Mouse (Mus musculus) embryonic facial prominence, embryonic 12.5 days (tissue): ENCODE results near the gene Gins3. TPM values are rescaled to one million over a fixed set of nuclear protein-coding genes. Genes with fewer than 3 reads are reported as not detected.
A peak's percentile ranks its signal among the peaks of the same experiment; 100 is the strongest.

Experiments
- ATAC-seq: fragments of 200-750 bp; cut with Nextera tagmentation; 2 replicates; pipeline ENCODE4 v1.8.0; 2017; ENCODE audit not compliant: insufficient number of reproducible peaks, insufficient read depth, low FRiP score, low TSS enrichment
- H3K27ac ChIP-seq: fragments of 300-500 bp; sonication (generic); 2 replicates; pipeline ENCODE4 v1.5.1; 2016; ENCODE audit warnings: mild to moderate bottlenecking
- H3K27me3 ChIP-seq: fragments of 300-500 bp; sonication (generic); 2 replicates; pipeline ENCODE4 v1.6.1; 2016; ENCODE audit warnings: mild to moderate bottlenecking, moderate library complexity
- H3K36me3 ChIP-seq: fragments of 300-500 bp; sonication (generic); 2 replicates; pipeline ENCODE4 v1.6.1; 2016; ENCODE audit warnings: mild to moderate bottlenecking
- H3K4me1 ChIP-seq: fragments of 300-500 bp; sonication (generic); 2 replicates; pipeline ENCODE4 v1.6.1; 2016
- H3K4me2 ChIP-seq: fragments of 300-500 bp; sonication (generic); replicated peaks from 2 replicates; pipeline ENCODE4 v1.6.1; 2016; ENCODE audit warnings: mild to moderate bottlenecking, moderate library complexity
- H3K4me3 ChIP-seq: fragments of 300-500 bp; sonication (generic); 2 replicates; pipeline ENCODE4 v1.5.1; 2016; ENCODE audit warnings: mild to moderate bottlenecking
- H3K9ac ChIP-seq: fragments of 300-500 bp; sonication (generic); 2 replicates; pipeline ENCODE4 v1.6.1; 2016; ENCODE audit warnings: mild to moderate bottlenecking, moderate library complexity
- H3K9me3 ChIP-seq: fragments of 300-500 bp; sonication (generic); 2 replicates; pipeline ENCODE4 v1.6.1; 2016; ENCODE audit warnings: mild to moderate bottlenecking, moderate library complexity
- WGBS: fragments of 180-500 bp; shearing (Covaris S2); methylation state at CpG from one replicate; pipeline ENCODE4 v1.1.7; 2016; 5-methylcytosine and 5-hydroxymethylcytosine counted together
- polyA plus RNA-seq: library from polyadenylated mRNA; unstranded; fragments of >200 nt; fragmentation: Nextera tagmentation; extraction: Ambion mirVana; gene quantifications from 2 replicates; pipeline ENCODE4 v1.2.1, GENCODE M21; 2016

The Gins3 gene
- polyA plus RNA-seq: 28.5 and 29.8 TPM in 2 replicates

DNA sequence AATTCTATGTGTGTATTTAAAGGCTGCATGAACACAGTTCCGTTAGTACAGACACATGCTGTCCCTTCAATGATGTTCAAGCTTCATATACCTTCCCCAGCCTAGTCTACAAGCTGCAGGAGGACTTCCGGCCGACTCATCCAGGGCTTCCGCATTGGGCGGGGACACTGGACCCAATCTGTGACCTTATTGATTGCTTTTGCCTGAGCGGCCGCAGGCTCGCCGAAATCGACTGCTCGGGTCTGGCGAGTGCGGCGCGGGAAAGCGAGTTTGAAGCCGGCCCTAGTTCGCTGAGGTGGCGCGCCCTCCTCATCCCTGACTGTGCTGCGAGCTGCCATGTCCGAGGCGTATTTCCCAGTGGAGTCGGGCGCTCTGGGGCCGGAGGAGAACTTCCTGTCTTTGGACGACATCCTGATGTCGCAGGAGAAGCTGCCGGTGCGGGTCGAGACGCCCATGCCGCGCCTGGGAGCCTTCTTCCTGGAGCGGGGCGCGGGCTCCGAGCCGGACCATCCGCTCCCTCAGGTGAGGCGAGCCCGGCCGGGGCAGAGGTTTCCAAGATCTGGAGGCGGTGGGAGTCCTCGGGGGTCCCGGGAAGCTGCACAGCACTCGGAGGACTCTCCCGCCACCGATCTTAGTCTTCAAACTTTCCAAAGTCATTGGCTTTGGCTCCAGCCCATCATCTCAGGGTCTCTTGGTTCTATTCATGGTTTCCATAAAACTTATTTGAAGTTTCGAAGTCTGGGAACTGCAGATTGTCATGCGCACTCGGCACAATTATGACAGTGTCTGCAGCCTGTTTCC lies at the start of gene Gins3:
Gene Gins3, plus strand, starts transcription at position 192 of the 801 bp plus-strand sequence.
- Histone ChIP-seq H3K9ac (peak within 1 kb of the TSS; percentile 78), H3K27me3 (no peaks in the 10 kb centered on the region), H3K27ac (no peak within 1 kb of the TSS), H3K4me1 (peaks cover 4% of the 10 kb centered on the region; the same call in 1 of the 2 replicates), H3K4me2 (peak within 1 kb of the TSS; percentile 77), H3K36me3 (peaks cover 5% of the 10 kb centered on the region; the same call in 1 of the 2 replicates), H3K9me3 (no peaks in the 10 kb centered on the region), H3K4me3 (peak within 1 kb of the TSS; percentile 88)
- ATAC-seq: peak; percentile 90
- under 1% methylated on average over 52 of the region's 52 CpGs for WGBS

GRCm38 (mm10) chr8:95587339-95587738 lies 45.9 kb upstream of the Gins3 start:
- no peak for ATAC-seq
- no peaks in the 10 kb centered on the region for H3K27me3 ChIP-seq
- H3K36me3 ChIP-seq: no peaks in the 10 kb centered on the region
- H3K4me3 ChIP-seq: no peak overlapping the region
- no peaks in the 10 kb centered on the region for H3K4me1 ChIP-seq
- no peak overlapping the region for H3K27ac ChIP-seq
- H3K4me2 ChIP-seq: no peak overlapping the region
- H3K9me3 ChIP-seq: no peaks in the 10 kb centered on the region
- H3K9ac ChIP-seq: no peak overlapping the region
- WGBS: 85% methylated on average over 1 of the region's 1 CpGs

DNA sequence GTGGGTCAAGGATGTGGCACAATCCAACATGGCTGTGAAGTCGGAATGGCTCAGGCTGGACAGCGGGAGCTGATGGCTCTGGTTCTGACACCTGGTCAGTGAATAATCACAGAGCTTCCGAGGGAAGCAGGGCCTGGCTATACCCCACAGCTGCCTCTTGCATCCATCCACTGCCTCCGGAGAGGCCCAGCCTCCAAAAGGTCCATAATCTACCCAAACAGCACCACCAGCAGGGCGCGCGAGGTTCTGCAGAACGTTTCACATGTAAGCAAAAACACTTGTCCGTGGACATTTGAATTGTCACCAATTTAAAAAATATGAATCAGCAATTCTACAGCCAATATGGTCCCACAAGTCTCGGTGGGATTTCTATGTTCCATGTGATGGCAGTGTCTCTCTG lies 44.0 kb upstream of the Gins3 start:
- Histone ChIP-seq H3K4me2 (no peak overlapping the region), H3K4me1 (no peaks in the 10 kb centered on the region), H3K4me3 (no peak overlapping the region), H3K36me3 (no peaks in the 10 kb centered on the region), H3K27ac (no peak overlapping the region), H3K27me3 (no peaks in the 10 kb centered on the region), H3K9me3 (no peaks in the 10 kb centered on the region), H3K9ac (no peak overlapping the region)
- WGBS: 66% methylated on average over 10 of the region's 10 CpGs
- no peak for ATAC-seq

DNA sequence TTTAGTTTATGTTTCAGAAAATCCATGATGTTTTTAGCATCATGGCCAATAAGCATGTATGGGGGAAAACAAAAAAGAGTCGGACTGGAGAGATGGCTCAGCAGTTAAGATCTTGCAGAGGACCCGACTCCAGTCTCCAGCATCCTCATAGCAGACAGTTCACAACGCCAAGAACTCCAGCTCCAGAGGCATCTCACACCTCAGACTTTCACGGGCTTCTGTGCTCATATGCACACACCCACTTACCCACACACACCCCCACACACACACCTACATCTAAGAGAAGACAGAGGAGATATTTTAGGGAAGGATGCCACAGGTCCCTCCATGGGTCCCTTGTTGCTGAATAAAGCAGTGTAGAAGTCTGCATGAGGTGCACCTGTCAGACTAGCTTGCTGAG lies 42.7 kb upstream of the Gins3 start:
- no peaks in the 10 kb centered on the region for H3K36me3 ChIP-seq
- no peaks in the 10 kb centered on the region for H3K4me1 ChIP-seq
- no peak overlapping the region for H3K27ac ChIP-seq
- no peaks in the 10 kb centered on the region for H3K27me3 ChIP-seq
- no peaks in the 10 kb centered on the region for H3K9me3 ChIP-seq
- no peak overlapping the region for H3K9ac ChIP-seq
- 76% methylated on average over 4 of the region's 4 CpGs for WGBS
- H3K4me2 ChIP-seq: no peak overlapping the region
- H3K4me3 ChIP-seq: no peak overlapping the region
- ATAC-seq: no peak

DNA sequence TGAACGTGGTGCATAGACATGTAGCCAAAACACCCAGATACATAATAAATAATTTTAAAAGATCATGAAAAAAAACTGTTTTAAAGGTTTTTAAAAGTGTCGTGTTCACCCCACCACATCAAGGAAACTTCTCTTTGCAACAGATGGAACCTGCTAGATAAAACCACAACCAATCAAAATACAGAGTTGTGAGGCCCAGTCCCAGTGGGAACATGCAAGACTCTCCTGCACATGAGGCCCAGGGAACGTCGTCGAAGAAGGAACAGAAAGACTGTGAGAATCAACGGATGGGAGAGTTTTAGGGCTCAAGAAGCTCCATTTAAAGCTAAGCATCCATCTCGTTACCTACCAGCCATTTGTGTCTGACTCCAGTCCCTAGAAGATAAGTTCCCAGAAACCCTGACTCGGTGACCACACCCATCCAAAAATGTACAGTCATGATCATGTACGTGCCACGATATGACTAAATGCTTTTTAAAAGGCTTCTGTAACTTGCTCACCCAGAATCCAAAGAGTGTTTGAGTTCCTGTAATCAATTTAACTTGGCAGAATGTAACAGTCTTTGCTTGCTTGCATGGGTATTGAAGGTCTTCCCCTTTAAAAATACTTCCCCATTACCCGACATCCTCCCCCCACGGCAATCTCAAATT lies 41.0 kb upstream of the Gins3 start:
- no peak overlapping the region for H3K4me2 ChIP-seq
- H3K27me3 ChIP-seq: no peaks in the 10 kb centered on the region
- H3K4me3 ChIP-seq: no peak overlapping the region
- no peaks in the 10 kb centered on the region for H3K9me3 ChIP-seq
- H3K9ac ChIP-seq: no peak overlapping the region
- H3K4me1 ChIP-seq: 0 out of 2 replicates have a peak, but pooled peaks cover 6% of the 10 kb centered on the region
- 85% methylated on average over 12 of the region's 12 CpGs for WGBS
- H3K36me3 ChIP-seq: no peaks in the 10 kb centered on the region
- no peak overlapping the region for H3K27ac ChIP-seq
- no peak for ATAC-seq

DNA sequence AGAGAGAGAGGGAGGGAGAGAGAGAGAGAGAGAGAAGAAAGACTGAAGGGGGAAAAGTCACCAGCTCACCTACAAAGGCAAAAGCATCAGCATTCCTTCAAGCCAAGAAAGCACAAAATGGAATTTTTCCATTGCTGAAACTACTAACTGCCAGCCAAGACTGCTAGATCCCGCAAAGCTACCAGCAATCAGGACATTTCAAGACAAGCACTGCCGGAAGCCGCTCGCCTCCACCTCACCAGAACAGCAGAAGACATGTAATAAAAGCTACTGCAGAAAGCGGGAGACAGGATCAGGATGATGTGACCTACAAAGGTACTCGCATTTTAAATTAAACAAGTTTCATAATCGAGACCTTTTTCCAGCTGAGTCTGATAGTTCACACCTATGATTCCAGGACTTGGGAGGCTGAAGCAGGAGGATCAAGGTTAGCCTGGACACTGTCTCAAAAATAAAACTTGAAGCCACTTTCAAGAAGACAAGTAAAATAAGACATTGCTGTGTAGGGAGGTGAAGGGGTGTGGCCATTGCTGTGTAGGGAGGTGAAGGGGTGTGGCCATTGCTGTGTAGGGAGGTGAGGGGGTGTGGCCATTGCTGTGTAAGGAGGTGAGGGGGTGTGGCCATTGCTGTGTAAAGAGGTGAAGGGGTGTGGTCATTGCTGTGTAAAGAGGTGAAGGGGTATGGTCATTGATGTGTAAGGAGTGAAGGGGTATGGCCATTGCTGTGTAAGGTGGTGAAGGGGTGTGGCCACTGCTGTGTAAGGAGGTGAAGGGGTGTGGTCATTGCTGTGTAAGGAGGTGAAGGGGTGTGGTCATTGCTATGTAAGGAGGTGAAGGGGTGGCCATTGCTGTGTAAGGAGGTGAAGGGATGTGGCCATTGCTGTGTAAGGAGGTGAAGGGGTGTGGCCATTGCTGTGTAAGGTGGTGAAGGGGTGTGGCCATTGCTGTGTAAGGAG lies 39.5 kb upstream of the Gins3 start:
- no peaks in the 10 kb centered on the region for H3K36me3 ChIP-seq
- H3K4me1 ChIP-seq: 0 out of 2 replicates have a peak, but pooled peaks cover 6% of the 10 kb centered on the region
- H3K4me3 ChIP-seq: no peak overlapping the region
- H3K9ac ChIP-seq: no peak overlapping the region
- 89% methylated on average over 7 of the region's 7 CpGs for WGBS
- no peaks in the 10 kb centered on the region for H3K9me3 ChIP-seq
- no peak overlapping the region for H3K27ac ChIP-seq
- no peak overlapping the region for H3K4me2 ChIP-seq
- H3K27me3 ChIP-seq: no peaks in the 10 kb centered on the region
- ATAC-seq: no peak

- 87% methylated on average over 14 of the region's 14 CpGs for WGBS
- H3K27me3 ChIP-seq: no peaks in the 10 kb centered on the region
- no peak overlapping the region for H3K27ac ChIP-seq
- H3K4me2 ChIP-seq: no peak overlapping the region
- H3K4me3 ChIP-seq: no peak overlapping the region
- H3K36me3 ChIP-seq: no peaks in the 10 kb centered on the region
- ATAC-seq: no peak
- no peak overlapping the region for H3K9ac ChIP-seq
- H3K4me1 ChIP-seq: peaks cover 6% of the 10 kb centered on the region; the same call in 1 of the 2 replicates
- no peaks in the 10 kb centered on the region for H3K9me3 ChIP-seq
Observed at GRCm38 (mm10) chr8:95595131-95595530, 38.1 kb upstream of the Gins3 start.

DNA sequence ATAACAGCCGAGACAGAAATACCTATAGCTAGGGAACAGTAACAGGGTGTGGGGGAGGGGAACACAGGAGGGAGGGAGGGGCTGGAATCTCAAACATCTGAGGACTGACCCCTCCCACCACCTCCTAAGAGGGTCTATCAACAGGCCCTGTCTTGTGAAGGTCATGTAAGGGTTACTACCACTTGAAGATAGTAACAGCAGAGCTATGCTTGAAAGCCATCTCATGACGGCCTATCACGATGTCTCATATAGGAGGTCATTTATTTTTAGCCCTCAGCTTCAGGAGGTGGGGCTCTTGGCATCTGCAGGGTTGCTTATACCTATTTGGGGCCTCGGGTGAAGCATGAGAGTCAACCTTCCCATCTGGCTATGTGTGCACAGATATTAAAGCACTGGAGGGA lies 36.4 kb upstream of the Gins3 start:
- Histone ChIP-seq H3K9ac (no peak overlapping the region), H3K4me1 (peaks cover 6% of the 10 kb centered on the region; the same call in 1 of the 2 replicates), H3K4me2 (no peak overlapping the region), H3K4me3 (no peak overlapping the region), H3K9me3 (no peaks in the 10 kb centered on the region), H3K27ac (no peak overlapping the region), H3K27me3 (no peaks in the 10 kb centered on the region), H3K36me3 (no peaks in the 10 kb centered on the region)
- no peak for ATAC-seq
- 68% methylated on average over 4 of the region's 4 CpGs for WGBS

- Histone ChIP-seq H3K9ac (no peak overlapping the region), H3K36me3 (no peaks in the 10 kb centered on the region), H3K9me3 (no peaks in the 10 kb centered on the region), H3K27me3 (no peaks in the 10 kb centered on the region), H3K4me2 (no peak overlapping the region), H3K27ac (no peak overlapping the region), H3K4me1 (peaks cover 6% of the 10 kb centered on the region; the same call in 1 of the 2 replicates), H3K4me3 (no peak overlapping the region)
- no peak for ATAC-seq
- WGBS: 10% methylated on average over 11 of the region's 11 CpGs
Observed at GRCm38 (mm10) chr8:95599861-95600260, 33.4 kb upstream of the Gins3 start.

DNA sequence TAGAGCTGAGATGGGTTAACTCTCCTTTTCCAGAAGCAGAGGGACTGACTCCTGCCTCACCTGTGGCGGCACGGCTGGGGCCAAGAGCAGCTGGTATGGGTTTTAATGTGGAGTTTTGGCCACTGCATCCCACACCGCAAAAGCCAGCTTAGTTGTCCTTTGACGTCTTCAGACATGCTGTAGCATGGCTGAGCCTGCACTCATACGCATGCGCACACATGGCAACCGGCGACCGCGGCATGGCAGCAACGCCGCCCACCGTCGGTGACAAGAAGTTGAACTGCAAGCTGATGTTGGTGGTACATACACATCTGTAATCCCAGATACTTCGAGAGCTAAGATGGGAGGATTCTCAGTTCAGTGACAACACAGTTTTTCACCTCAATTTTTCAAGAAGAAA lies 31.9 kb upstream of the Gins3 start:
- WGBS: 70% methylated on average over 15 of the region's 15 CpGs
- H3K4me1 ChIP-seq: peaks cover 6% of the 10 kb centered on the region; the same call in 1 of the 2 replicates
- ATAC-seq: no peak

GRCm38 (mm10) chr8:95602168-95602567 lies 31.1 kb upstream of the Gins3 start:
- Histone ChIP-seq H3K9ac (no peak overlapping the region), H3K9me3 (no peaks in the 10 kb centered on the region), H3K27me3 (no peaks in the 10 kb centered on the region), H3K4me1 (no peaks in the 10 kb centered on the region; the same call in 1 of the 2 replicates), H3K4me3 (no peak overlapping the region), H3K27ac (no peak overlapping the region), H3K36me3 (no peaks in the 10 kb centered on the region), H3K4me2 (no peak overlapping the region)
- no peak for ATAC-seq
- WGBS: 75% methylated on average over 2 of the region's 2 CpGs

More for the DNA sequence above, 31.9 kb upstream of the Gins3 start:
- no peak overlapping the region for H3K4me3 ChIP-seq
- no peak overlapping the region for H3K4me2 ChIP-seq
- H3K9ac ChIP-seq: no peak overlapping the region
- no peaks in the 10 kb centered on the region for H3K9me3 ChIP-seq
- no peaks in the 10 kb centered on the region for H3K36me3 ChIP-seq
- H3K27me3 ChIP-seq: no peaks in the 10 kb centered on the region
- H3K27ac ChIP-seq: no peak overlapping the region
